Mouse (Mus musculus): ENCODE measurements around the gene Sod1.
A peak's percentile ranks its signal among the peaks of the same experiment; 100 is the strongest.
"Not testable (repeated sequence)": the region's sequence is repeated elsewhere in the genome, so short reads cannot be mapped to it uniquely, and the experiment has no call there.

Sod1 gene

DNA sequence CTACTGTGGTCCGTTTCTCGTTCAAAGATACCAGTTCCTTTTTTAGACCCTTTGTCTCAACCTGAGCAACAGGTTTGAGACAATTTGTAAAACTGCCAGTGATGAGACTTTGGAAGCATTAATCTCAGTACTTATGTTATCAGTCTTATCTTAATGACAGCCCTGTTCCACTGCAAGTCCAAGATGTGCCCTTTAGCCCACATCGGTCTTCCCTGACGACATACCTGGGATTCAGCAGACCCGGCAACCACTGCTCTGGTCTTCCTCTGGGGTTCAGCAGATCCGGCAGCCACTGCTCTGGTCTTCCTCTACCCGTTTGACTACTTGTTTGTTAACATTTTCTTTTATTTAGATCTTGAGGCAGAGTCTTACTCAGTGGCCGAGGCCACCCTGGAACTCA is 8.8 kb upstream of the Sod1 start:
- DNase-seq (ENCODE audit: low spot score): peak; percentile 44

DNA sequence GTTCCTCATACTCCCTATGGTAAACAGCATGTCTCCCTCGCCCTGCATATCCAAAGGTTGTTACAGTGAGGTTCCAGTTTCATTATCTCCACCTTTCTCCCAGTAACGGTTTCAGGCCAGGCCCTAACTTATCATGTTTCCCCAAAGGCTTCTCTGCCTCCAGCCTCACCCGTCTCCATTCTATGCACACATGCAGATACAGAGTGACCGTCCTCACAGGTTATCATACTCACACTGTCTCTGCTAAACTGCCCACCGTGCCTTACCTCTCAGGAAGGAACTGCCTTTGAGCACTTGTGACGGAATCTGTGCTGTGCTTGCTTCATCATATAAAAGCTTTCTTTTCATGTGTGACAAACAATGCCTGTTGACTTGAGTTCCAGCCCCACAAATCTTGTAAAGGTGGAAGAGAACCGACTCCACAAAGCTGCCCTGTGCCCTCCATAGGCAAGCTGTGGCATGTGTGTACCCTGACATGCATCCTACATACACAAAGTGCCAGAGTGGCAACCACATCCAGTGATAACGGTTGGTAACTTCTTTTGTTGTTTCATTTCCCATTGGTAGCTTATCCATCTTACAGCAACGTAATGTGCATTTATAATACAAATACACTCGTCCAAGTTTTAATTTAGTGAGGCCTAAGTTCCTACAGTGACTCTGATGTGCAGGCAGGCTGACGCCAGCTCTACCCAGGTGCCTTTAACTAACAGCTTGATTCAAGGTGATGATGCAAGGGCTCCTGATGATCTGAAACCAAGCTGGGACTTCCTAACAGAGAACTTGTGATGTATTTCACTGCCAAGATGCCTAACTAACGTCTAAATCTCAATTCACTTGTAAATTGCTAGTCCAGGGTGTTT is 6.8 kb upstream of the Sod1 start:
- DNase-seq (ENCODE audit: low spot score): no peak

DNA sequence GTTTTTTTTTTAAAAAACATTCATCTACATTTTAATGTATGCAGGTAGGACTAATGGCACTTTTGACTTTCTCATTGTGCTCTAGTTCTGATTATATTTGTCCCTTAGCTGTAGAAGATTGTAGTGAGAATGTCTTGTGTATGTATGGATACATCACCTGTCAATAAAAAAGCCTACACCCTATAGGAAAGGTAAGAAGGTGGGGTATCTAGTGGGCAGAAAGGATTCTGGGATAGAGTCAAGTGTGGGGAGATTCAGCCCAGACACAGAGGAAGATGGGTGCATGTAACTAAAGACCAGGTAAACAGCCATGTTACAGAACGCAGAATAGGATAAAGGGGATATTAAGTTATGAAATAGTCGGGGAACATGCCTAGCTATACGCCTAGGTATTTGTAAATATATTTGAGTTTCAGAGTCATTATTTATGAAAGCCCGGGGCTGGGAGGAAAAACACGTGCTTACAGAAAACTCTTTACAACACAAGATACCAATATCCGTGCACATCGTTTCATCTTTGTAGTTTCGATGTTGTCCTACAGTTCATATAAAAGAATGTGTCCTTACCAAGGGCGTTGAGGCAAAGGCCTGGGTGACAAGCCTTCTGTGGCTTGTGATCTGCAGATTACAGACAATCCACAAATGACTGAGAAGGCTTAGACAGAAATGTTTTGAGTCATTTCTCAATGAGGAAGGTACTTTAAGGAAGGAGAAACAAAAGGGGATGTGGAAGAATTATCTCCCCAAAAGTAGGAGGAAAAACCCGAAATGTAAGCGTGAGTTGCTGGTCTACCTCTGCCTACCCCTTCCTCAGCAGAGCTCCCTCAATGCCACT is 5.6 kb upstream of the Sod1 start:
- no peak for DNase-seq (ENCODE audit: low spot score)

DNA sequence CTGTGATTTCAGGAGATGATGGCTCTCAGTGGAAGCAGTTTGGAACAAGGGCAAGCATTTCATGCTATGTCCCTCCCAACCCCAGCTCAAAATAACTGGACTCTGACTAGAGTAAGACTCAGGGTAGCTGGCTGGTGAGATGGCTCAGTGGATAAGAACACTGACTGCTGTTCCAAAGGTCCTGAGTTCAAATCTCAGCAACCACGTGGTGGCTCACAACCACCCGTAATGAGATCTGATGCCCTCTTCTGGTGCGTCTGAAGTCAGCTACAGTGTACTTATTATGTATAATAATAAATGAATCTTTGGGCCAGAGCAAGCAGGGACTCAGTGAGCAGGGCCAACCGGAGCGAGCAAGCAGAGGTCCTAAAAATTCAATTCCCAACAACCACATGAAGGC is 4.7 kb upstream of the Sod1 start:
- not testable (repeated sequence) for DNase-seq (ENCODE audit: low spot score)

DNA sequence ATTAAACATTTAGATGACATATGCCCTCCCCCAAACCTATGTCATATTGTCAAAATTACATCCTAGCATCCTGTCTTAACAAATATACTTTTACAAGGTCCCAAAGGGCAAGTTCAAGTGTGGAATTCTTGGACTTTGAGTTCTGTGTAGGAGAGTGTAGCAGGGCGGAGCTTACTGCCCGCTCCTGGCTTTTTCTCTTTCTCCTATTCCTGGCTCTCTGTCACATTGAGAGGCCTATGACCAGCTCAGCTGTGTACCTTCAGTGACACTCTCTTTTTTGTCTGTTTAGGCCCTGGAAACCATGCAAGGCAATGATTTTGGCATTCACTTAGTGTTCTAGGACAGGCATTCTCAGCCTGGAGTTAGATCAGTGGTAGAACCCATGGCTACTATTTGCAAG is 4.1 kb upstream of the Sod1 start:
- DNase-seq (ENCODE audit: low spot score): peak; percentile 32

DNA sequence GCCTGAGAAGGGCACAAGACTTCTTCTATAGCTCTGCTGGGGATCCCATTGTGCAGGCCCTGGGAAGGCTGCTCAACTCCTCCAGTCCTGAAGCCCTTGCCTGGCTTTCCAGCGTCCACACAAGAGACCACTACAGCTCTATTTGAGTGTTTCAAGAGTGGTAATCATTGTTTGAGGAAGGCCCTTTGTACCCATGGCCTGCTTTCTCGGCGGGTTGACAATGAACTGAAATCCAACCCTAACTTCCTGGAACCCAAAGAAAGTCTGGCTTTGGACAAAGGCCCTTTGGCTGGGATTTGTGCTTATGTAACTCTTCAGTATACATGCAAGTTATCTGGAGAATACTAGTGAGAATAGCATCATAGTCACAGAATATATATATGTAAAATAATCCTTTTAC is 3.2 kb upstream of the Sod1 start:
- DNase-seq (ENCODE audit: low spot score): peak; percentile 56

DNA sequence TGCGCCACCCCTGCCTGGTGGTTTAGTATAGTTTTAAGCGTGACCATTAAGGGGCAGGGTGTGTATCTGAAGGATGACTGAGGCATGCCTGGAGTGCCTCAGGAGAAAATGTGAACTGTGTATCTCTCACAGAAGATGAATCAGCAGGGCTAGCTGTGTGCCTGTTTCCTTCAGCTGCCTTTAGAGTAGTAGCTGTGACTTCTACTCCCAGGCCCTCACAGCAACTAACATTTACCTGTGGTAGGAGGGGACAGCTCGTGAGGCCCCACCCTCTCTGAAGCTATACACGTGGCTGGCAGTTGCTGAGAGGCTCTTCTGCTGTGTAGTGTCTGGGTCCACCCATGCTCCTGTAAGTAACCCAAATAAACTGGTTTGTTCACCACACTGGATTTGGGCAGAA is 2.6 kb upstream of the Sod1 start:
- no peak for DNase-seq (ENCODE audit: low spot score)

DNA sequence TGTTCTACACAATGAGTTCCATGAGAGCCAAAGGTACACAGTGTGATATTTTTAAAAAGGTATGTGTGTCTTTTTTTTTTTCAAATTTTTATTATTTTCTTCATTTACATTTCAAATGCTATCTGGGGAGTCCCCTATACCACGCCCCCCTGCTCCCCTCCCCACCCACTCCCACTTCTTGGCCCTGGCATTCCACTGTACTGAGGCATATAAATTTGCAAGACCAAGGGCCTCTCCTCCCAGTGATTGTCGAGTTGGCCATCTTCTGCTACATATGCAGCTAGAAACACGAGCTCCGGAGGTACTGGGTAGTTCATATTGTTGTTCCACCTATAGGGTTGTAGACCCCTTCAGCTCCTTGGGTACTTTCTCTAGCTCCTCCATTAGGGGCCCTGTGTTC is 1.1 kb upstream of the Sod1 start:
- DNase-seq (ENCODE audit: low spot score): not testable (repeated sequence)

DNA sequence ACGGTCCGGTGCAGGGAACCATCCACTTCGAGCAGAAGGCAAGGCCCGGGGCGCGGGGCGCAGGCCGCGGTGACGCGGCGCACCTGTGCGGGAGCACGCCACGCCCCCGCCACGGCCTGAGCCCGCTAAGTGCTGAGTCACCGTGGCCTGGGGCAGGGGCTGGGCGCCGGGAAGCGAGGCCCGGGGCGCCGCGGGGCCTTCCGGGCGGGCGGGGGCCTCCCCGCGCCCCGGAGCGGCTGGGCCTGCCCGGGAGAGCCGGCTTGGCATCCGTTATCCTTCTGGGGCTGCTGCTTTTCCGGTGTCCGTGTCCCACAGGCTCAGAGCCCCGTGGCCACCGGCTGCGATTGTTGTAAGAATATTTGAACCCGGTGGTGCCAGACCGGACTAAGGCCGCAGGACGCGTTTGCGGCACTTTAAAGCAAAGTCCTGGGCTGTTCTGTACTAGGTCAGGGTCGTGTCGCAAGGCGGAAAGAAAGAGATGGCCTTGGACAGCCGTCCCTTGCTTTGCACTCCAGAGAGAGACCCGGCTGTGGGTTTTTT is 408 bp downstream of the Sod1 start:
- DNase-seq (ENCODE audit: low spot score): no peak

DNA sequence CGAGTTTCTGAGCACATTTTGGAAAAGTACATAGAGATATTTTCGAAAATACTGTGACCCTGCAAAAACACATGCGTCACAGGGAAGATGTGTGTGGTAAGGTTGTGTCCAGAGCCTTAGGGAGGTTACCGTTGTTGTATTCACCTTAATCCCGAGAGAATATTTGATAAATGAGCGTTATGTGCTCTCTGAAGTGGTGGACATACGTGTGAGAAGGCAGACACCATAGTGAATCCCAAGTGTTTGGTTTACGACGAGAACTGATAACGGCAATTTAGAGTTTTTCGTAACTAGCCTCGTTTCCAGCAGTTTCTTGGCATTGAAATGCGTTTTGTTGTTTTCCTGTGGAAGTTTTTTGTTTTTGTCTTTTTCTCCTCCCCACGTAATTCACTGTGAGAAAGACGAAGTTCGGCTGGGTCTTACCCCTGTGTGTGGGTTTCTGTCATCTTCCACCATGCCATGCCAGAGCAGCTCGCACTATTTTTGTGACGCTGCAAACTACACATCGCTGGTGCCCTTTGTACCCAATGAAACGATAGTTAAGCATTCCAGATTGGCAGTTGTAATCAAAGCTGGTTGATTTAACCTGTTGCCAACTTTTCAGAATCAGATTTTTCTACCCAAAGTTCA is 1.0 kb downstream of the Sod1 start:
- no peak for DNase-seq (ENCODE audit: low spot score)

DNA sequence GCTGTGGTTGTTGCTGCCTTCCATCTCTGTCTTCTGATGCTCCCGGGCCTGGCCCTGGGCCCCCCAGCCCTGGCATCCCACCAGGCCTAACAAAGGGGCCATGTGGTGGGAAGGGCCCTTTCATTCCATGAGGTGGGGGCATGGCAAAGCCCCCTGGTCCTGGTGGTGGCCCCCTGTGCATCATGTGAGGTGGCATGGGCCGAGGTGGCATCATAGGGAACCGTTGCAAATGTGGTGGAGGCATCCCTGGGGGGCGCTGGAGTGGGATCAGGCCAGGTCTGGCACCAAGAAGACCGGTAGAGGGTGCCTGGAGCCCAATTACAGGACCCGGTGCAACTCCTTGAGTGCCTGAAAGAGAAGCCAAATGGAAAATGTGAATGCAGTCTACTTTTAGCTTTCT is 9.3 kb downstream of the Sod1 start:
- no peak for DNase-seq (ENCODE audit: low spot score)

DNA sequence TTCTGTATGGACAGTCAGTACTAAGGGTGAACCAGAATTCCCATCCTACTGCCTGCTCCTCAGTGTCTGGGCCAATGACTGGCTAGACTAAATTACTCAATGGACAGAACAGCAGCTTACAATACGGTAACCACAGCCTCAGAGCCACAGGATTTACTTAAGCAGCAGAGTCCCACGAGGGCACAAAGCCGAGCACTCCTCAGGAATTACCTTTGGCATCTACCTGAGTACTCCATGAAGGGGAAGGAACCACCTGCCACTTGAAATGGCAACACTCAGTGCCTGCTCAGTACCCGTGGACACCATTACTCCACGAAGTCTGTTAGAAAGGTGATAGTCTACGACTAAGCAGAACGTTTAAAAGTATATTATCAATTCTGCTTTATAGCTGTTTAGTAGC is 10.7 kb downstream of the Sod1 start:
- DNase-seq (ENCODE audit: low spot score): no peak

DNA sequence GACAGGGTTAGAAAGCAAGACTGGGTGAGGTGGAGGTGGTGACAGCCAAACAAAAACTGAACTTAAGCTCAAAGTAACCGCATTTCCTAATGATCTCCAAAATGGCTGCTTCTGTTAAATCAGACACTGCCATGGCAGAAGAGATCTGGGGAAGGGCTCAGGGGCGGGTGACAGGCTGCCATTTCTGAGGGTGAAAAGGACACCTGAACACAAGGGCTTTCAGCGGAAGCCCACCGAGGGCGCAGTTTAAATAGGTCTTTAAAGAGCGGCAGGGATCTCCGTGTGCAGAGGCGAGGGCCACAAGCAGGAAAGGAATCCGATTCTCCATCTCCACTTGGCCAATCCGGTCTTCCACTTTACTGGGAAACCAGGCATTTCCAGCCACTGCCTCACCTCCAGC is 13.1 kb downstream of the Sod1 start:
- no peak for DNase-seq (ENCODE audit: low spot score)

DNA sequence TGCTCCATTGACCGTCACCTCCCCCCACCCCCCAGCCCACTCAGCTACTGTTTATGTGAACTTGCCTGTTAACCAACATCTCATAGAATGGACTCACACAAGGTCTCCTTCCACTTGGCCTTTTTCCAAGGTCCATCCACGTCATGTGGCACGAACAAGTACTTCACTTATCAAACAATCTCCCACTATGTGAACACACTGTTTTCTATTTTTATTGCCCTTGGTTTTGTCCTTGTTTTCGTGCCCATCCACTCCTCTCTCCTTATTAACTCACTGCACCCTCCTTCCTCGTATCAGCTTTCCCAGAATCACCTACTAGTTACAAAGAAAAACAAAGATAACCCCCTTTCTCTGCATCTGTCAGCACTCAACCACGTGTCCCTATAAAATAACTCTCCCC is 14.1 kb downstream of the Sod1 start:
- DNase-seq (ENCODE audit: low spot score): peak; percentile 23

DNA sequence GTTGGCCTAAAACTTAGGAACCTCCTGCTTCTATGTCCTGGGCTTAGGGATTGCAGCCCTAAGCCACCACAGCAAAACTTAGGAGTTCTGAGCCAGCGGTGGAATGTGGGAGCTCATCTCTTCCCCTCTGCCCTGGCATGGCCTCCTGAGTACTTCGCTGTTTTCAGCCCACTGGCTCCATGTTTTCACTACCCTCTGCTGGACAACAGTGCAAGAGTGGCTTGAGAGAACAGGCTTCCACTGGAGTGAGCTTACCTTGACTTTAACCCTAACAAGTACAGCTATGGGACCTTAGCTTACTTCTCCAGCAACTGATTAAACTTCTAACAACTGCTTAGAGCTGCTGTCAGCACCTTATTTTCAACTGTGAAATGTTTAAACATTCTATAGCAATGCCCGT is 14.6 kb downstream of the Sod1 start:
- DNase-seq (ENCODE audit: low spot score): no peak

DNA sequence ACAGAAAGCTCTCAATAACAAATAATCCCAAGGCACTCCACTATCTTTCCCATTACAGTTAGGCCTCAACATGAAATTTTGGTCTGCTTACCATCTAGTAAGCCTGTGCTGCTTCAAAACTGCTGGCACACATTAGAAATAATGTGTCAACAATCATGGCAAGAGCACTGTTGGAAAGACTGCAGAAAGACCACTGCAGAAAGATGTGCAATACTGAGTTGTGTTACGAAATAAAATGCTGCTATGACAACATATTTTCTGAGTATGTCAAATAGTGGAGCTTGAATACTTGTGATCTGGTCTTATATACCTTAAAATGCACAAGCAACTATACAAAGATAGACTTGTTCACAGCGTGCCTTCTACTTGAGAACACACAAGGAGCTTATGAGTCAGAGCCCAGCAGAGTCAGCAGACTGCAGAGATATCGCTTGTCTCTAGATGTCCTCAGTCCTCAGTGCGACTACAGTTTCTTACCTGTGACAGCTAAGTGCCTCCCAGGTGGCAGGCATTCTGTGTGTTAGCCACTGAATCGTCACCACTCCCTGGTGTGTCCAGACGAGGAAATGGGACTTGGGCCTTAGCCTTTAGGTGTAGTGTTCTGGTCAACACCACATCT is 18.7 kb downstream of the Sod1 start:
- no peak for DNase-seq (ENCODE audit: low spot score)

DNA sequence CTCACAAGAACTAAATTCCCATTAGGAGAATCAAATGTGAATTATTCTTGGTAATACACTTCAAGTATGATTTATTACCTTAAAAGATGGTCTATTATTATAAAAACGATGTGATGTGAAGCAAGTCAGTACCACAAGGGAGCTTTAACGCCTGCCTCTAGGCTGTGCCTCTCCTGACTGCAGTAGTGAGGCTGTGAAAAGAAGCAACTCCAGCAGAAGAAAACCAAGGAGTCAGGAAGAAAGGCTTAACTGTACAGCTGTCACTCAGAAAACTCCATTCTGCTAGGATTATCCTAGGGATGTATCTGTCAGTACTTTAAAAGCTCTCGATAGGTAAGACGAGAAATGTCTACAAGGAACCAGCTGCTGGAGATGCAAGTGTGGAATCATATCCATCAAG is 21.3 kb downstream of the Sod1 start:
- DNase-seq (ENCODE audit: low spot score): no peak

DNA sequence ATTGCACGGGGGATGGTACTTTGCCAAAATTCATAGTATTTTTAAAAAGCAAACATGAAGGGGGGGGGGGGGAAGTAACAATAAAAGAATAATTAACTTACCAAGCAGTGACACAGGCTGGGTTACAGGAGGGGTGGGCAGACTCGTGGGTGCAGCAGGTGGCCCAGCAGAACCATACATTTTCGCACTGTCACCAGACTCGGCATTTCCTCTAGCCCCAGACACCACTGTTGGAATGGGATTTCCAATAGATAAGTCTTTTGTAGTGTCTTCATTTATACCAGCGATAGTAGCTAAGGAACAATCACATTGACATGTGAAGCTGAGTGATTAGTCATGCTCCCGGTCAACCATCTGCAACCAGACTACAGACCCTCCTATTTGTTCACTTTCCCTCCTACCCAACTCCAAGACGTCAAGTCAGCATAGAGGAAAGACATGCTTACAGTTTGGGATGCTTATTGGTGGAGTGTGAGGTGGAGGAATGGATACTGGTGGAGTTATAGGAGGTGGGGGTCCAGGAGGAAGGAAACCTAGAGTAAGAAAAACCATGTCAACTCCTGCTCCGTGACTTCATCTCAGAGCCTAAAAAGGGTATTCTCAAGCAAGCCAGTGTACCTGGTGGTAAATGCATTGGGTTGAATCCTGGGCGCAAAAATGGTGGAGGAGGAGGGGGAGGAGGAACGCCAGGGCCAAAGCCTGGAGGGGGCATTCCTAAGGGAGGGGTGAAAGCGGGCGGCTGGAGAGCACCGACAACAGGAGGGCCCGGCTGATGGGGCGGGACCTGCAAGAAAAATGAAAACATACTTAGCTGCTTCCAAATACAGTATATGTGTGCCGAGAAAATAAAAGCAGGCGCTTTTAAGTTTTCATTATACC is 22.1 kb downstream of the Sod1 start:
- no peak for DNase-seq (ENCODE audit: low spot score)

DNA sequence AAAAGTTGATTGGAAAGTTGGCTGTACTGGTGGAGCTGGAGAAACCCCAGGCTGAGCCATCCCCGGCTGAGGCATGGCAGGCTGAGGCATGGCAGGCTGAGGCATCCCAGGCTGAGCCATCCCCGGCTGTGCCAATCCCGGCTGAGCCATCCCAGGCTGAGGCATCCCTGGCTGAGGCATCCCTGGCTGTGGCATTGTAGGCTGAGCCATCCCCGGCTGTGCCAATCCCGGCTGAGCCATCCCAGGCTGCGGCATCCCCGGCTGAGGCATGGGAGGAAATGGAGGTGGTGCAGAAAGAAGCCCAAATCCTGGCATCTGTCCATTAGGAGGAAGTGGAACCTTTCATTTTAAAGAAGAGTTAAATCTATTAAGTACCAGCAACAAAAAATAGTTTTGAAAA is 29.5 kb downstream of the Sod1 start:
- no peak for DNase-seq (ENCODE audit: low spot score)

DNA sequence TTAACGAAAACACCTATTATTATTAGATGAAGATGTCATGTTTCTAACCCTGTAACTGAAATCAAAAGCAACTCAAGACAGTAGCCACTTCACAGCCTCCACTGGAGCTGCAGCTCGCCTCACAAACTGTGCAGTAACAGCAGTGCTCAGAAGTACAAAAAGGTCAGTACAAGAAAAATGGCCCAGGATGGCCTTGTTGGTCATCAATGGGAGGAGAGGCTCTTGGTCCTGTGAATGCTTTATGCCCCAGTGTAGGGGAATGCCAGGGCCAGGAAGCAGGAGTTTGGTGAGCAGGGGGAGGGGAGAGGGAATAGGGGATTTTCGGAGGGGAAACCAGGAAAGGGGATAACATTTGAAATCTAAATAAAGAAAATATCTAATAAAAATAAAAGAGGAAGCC is 30.7 kb downstream of the Sod1 start:
- not testable (repeated sequence) for DNase-seq (ENCODE audit: low spot score)

DNA sequence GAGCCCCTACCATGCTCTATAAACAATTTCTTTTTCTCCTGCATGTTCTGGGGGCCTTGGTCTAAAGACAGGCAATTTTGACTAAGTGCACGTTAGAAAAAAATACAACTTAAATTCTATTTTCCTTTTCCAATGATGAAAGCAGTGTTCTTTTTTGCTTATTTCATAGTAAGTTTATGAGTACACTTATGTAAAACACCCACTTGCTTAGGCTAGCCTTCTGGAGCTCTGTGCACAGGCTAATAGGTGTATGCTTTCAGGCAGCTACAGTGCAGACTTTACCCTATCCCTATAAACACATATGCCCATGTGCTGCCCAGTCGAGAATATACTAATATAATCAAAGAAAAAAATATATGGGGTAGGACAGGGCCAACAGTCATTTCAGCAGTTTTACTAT is 32.0 kb downstream of the Sod1 start:
- DNase-seq (ENCODE audit: low spot score): no peak
